Mouse (Mus musculus) gastrocnemius, adult 18-20 months (tissue): Measurements from ENCODE around the gene Aym1. TPM values are rescaled to one million over a fixed set of nuclear protein-coding genes. Genes with fewer than 3 reads are reported as not detected.
"Not testable (repeated sequence)": the region's sequence is repeated elsewhere in the genome, so short reads cannot be mapped to it uniquely, and the experiment has no call there.

Experiments used
- DNase-seq: peaks from one replicate; pipeline ENCODE4 v3.0.0; 2021; ENCODE audit warnings: low spot score
- long read RNA-seq, 2 experiments: library from polyadenylated mRNA; stranded (forward); transcript quantifications; one replicate each; pipeline ENCODE4 v2.0.0; 2021
- total RNA-seq, 2 experiments: library from RNA; stranded (reverse); gene quantifications; 2 replicates each; pipeline ENCODE4 v1.2.3; 2021

Gene Aym1
- not detected for total RNA-seq
- long read RNA-seq, experiment 1: 0 reads
- long read RNA-seq, experiment 2: 0 reads

DNA sequence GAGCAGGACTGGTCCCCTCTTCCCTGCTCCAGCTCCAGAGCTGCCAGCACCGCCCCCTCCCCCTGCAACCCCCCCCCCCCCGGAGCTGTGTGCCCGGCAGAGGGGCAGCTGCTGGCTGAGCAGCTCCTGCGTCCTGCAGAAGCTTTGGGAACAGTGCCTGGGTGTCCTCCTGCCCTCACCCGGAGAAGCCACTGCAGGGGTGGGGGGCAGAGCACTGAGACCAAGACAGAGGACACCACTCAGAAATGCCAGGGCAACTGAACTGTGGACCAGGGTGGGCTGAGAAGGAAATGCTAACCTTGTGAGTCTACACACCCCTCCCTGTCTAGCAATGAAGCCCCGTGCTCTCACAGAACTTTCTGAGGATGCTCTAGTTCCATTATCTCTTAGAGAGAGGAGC lies at the start of gene Aym1:
Gene Aym1 (plus strand): TSS at position 109 of the 400 bp plus-strand sequence.
- no peak for DNase-seq

GRCm38 (mm10) chr5:113309491-113310376 lies 47.4 kb upstream of the Aym1 start:
- no peak for DNase-seq

DNA sequence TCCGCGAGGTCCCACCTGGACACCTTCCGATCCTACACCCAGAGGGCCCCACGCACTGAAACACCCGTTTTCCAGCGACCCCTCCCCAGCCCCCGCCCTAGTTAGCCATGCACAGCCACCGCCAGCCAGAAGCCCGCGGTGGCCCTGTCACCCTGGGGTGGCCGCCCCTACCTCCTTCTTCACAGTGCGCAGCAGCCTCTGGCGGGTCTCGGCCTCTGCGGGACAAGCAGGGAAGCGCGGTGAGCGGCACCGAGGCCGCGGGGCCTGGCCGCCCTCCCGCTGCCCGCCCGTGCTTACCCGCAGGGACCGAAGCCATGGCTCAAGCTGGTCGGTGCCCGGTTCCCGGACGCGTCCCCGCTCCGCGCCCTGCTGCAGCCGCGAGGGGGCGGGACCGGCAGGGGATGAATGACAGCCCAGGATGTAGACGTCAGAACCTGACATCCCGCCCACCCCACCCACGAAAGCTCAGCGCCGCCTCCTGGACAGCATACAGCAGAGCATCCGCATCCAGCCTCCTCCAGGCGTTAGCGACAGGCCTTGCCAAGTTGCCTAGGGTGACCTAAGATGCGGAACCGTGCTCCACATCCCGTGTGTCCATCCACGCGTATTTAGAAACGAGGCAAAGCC lies 46.6 kb upstream of the Aym1 start, which contains the start of gene Sgsm1:
Gene Sgsm1 (minus strand): TSS at position 410 of the 627 bp plus-strand sequence.
- DNase-seq: peak; percentile 36

- DNase-seq: peak; percentile 36
Measured at GRCm38 (mm10) chr5:113313998-113314397, 43.1 kb upstream of the Aym1 start.

- DNase-seq: peak; percentile 36
Measured at GRCm38 (mm10) chr5:113323784-113324638, 33.1 kb upstream of the Aym1 start.

- DNase-seq: no peak
Measured at GRCm38 (mm10) chr5:113329463-113329862, 27.6 kb upstream of the Aym1 start.

DNA sequence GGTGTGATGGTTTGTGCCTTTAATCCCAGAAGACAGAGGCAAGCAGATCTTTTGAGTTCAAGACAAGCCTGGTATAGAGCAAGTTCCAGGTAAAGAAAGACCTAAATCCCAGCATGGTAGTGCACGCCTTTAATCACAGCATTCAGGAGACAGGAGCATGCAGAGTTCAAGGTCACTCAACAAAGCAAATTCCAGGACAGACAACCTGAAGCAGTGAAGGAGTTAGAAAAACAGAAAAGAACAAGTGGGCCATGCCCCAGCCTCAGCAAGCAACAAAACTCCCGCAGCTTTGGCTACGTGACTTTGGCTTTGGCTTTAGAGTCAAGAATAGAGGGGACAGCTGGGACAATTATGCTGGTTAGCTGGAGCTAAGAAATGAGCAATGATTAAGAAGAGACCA lies 26.9 kb upstream of the Aym1 start:
- no peak for DNase-seq

DNA sequence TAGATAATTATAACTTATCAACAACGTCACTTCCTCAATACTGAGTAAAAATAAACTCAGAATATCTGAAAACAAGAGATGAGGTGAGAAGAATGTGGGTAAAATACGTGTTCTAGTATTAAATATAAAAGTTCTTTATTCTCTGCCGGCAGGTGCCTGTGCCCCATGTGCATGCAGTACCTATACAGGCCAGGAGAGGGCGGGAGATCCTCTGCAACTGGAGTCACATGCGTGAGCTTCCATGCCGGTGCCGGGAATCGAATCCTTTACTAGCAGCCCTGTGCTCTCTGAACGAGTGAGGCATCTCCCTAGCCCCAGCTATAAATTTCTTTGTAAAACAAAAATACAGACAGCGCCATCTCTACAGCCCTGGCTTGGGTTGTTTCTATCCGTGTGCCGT lies 24.9 kb upstream of the Aym1 start:
- DNase-seq: no peak

DNA sequence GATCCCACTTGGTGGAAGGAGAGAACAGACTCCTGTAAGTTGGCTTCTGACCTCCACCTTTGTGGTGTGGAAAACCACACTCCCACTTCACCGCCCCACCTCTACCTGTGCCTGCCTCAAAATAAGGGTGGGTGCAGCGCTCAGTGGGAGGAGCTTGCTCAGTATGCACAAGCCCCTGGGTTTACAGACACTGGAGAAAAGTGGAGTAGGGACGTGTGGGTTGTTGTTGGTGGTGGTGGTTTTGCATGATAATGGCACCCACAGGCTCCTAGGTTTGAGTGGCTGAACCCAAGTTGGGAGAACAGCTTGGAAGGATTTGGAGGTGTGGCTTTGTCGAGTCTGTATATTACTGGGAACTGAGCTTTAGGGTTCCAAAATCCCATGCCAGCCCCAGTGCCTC lies 24.2 kb upstream of the Aym1 start:
- no peak for DNase-seq

DNA sequence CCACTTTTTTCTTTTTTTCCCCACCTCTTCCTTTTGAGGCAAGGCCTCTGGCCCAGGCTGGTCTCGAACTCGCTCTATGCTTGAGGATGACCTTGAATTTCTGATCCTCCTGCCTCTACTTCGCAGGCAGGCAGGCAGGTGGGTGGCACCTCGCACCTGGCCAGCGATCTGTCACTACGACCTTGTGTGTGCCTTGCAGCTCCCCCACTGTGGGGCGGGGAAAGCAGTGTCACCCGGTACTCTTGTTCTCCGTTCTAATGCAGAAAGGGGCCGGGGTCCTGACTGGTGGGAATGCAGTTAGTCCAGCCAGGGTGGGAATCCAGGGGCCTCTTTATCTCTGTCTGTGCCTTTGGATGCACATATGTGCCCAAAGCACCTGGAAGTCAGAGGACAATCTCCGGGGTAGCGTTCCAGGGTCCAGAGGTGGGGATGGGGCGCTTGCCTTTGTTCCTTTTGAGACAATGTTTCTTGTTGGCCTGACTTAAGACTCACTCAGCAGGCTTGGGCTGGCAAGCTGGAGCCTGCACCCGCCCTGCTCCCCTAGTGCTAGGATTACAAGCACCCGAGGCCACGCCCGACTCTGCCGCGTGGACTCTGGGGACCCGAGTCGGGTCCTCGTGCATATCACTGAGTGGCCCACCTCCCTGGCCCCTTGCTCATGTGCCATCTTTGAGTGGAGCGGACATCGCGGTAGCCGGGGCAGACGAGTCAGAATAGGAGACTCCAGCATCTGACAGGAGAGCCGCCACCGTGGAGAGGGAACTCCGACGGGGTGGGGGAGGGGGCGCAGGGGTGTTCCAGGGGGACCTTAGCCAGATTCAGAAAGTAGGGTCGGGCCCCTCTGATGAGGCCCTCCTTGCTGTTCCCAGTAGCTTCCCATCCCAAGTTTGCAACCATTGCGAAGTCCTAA lies 22.2 kb upstream of the Aym1 start:
- DNase-seq: no peak

- DNase-seq: no peak
Measured at GRCm38 (mm10) chr5:113335732-113336131, 21.4 kb upstream of the Aym1 start.

GRCm38 (mm10) chr5:113336281-113336680 lies 20.8 kb upstream of the Aym1 start:
- DNase-seq: no peak

- DNase-seq: no peak
Measured at GRCm38 (mm10) chr5:113344635-113345386, 12.3 kb upstream of the Aym1 start.

GRCm38 (mm10) chr5:113345781-113346180 lies 11.3 kb upstream of the Aym1 start:
- DNase-seq: no peak

DNA sequence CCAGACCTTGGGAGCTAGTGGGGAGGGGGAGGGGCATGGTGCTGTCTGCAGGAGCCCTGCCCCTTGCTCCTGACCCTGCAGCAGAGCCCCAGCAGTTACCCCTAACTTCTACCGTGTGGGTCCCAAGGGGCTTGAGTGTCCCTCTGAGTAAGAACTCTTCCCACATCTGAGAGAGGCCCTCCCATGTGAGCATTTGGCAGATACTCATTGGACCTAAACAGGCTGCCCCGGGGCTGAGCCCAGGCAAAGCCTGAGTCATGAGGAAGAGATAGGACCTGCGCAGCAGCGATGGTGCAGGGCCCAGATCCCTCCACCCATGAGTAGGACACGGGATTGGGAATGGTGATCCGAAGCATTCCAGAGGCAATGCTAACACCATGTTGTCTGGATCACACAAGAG lies 10.4 kb upstream of the Aym1 start:
- DNase-seq: not testable (repeated sequence)

DNA sequence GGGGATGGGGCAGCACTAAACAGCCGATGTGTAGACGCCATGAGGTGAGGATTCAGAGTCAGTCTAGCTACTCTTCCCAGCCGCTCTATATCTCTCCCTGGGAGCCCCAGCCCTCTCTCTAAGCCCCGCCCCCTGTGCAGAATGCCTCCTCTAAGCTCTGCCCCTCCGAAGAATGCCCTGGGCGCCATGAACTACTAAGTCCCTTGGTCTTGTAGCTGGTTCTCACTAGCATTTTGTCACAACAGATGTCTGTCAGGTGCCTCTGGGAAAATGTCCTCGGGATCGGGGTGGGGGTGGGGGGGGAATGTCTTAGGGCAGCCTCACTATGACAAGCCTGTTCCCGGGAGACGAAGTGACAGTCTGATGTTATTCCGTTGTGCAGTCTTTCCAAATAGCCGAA lies 9.5 kb upstream of the Aym1 start:
- no peak for DNase-seq

DNA sequence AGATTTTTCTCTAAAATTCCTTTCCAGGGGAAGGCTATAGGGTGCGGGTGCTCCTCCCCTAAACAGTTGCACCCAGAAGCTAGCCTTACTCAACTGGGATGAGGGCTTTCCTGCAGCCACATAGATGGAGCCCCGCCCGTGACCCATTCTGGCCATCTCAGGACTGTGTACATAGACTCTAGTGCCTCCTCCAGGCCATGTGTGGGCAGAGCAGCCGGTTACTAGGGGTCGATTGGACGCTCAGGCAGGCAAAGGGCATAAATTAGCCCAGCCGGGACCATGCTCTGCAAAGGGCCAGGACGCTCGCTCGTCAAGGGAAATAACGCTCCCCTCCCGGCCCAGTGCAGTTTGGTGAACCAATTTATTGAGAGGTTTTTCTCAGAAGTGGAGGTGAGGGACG lies 8.5 kb upstream of the Aym1 start:
- no peak for DNase-seq

DNA sequence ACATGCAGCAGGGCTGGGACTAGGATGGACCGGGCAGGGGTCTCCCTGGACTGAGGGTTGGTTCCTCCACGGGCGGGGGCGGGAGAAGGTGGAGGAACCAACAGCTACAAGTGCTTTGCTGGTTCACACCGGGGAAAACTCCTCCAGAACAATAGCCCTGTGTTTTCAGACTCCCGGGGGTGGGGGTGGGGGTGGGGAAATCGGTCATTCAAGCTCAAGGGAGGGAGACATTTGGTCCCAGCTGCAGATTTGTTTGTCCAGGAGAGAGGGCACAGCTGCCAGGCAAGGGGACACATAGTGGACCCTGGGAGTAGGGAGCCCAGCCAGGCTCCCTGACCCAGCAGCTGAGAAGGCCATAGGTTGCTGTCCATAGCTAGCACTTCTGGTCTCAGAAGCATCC lies 7.9 kb upstream of the Aym1 start:
- no peak for DNase-seq

DNA sequence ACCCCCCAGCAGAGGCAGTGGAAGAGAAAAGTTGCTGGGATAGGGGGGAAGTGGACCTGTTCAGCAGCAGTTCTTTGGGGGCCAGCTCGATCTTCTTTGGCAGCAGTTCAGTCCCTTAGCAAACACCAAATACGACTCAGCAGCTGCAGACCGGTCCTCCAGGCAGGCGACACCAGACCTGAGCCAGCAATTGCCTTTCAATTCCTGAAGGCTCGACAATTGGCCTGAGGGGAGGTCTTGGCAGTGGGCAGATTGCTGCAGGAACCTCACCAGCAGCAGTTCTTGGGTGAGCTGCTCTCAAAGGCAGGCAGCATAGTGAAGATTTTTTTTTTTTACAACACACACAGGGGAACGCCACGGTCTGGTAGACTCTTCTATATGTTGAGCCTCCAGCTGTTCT lies 7.3 kb upstream of the Aym1 start:
- no peak for DNase-seq

DNA sequence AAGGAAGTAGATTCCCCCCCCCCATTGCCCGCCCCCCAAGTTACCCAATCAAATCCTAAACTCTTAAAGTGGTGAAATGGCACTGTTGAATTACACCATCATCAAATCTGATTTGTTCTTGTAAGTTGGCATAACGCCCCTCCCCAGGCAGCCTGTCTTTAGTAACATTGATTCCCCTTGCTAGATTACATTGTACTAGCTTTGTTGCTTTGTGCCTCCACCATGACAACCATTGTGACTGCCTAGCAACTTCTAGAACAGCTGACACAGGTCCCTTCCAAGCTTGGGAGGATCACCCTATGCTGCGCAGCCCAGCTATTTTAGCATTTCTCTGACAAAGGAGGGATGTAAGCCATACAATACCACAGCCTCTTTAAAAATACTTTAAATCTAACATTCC lies 5.3 kb upstream of the Aym1 start:
- no peak for DNase-seq
